Mouse (Mus musculus): ENCODE measurements around the gene Nid1.

DNA sequence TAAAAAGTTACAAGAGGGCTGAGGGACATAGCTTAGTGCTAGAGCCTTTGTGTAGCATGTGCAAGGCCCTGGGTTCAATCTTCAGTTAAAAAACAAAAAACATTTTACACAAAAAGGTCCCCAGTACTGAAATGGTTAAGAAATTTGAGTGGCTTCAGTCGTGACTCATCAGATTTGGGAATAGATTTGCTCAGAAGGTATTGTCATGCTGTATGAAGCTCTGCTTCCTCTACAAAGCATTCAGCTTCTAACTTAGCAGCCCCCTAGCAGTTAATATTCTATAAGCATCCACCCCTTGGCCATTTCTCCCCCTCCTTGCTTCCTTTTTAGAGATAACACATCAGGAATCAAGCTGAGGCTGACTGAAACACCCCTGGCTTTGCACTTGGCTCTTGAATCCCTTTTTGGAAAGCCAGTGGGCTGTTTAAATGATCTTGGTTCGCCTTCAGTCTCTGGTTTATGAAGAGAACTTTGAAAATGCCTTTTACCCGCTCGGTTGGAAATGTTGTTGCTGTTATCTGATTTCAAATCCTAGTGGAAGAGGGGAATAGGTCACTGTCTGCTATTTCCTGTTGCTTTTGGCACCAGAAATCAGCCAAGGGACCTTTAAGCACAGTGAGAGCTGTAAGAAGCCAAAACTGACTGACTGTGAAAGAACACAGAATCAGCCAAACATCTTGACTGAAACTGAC is 66.5 kb downstream of the Nid1 start:
- no peak for TF ChIP-seq CTCF (IDR thresholded peaks at IDR 0.05; ENCODE audit: low read depth)
- no peak for TF ChIP-seq EP300 (optimal IDR thresholded peaks at IDR 0.05)

Data from stomach, postnatal 0 days (tissue).